Mouse (Mus musculus): Measurements from ENCODE around the gene Dact1. TPM values are rescaled to one million over a fixed set of nuclear protein-coding genes. Genes with fewer than 3 reads are reported as not detected.

Gene Dact1
- total and polyA plus RNA-seq, 2 experiments from 2014 or later = 16.4 to 63.8 TPM

DNA sequence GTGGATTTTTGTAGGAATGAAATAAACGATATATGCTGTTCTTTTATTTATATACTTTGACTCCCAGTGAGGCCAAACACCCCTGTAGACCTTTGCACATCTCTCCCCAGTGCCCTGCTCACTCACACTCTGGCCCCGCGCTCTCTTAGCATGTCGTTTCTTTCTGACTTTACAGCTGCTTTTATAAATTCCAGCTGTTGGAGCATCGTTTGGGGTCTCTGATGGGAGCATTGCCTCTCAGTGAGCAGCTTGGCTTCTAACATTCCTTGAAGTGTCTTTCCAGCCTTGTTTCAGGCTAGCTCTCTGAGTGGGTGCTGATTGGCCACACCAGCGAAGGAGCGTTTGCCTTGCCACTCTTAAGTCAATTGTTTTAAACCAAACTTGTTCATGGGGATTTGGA is 35.8 kb downstream of the Dact1 start:
- Histone ChIP-seq H3K9ac (replicated peaks; ENCODE audit: low read length, poor library complexity, severe bottlenecking) (no peak overlapping the region), H3K36me3 (ENCODE audit: insufficient read depth, low read length) (no peaks in the 10 kb centered on the region), H3K4me2 (ENCODE audit: low read depth, low read length, poor library complexity, severe bottlenecking) (no peak overlapping the region), H3K27me3 (ENCODE audit: insufficient read depth, low read length) (no peaks in the 10 kb centered on the region), H3K27ac (ENCODE audit: low read depth, low read length) (no peak overlapping the region), H3K4me1 (ENCODE audit: insufficient read depth, low read length) (no peaks in the 10 kb centered on the region), H3K9me3 (ENCODE audit: low read length) (no peaks in the 10 kb centered on the region), H3K4me3 (ENCODE audit: low read depth, low read length) (no peak overlapping the region)
- TF ChIP-seq CTCF (IDR thresholded peaks at IDR 0.05) = no peak
- ATAC-seq (ENCODE audit: low FRiP score) (no peak), DNase-seq (ENCODE audit: low spot score) (no peak)
- WGBS = 77% methylated on average over 7 of the region's 7 CpGs

DNA sequence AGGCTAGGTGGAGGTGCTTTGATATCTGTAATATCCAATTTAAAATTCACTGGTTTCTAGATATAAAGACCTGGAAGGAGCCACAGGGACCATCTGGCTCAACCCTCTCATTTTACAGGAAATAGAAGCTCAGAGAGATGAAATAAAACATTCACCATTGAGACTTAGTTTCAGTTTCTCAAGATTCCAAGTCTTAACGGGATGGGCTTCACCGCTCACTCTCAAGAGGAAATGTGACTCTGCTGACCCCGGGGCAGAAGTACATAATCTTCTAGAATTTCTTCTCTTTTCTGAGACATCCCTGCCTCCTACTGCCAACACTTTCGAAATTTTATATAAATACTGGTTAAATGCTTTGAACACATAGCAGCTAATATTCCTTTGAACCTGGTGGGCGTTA is 36.4 kb downstream of the Dact1 start:
- DNase-seq (ENCODE audit: low spot score) (no peak), ATAC-seq (ENCODE audit: low FRiP score) (no peak)
- Histone ChIP-seq H3K4me2 (ENCODE audit: low read depth, low read length, poor library complexity, severe bottlenecking) (no peak overlapping the region), H3K27ac (ENCODE audit: low read depth, low read length) (no peak overlapping the region), H3K27me3 (ENCODE audit: insufficient read depth, low read length) (no peaks in the 10 kb centered on the region), H3K4me3 (ENCODE audit: low read depth, low read length) (no peak overlapping the region), H3K4me1 (ENCODE audit: insufficient read depth, low read length) (no peaks in the 10 kb centered on the region), H3K9me3 (ENCODE audit: low read length) (no peaks in the 10 kb centered on the region), H3K36me3 (ENCODE audit: insufficient read depth, low read length) (no peaks in the 10 kb centered on the region), H3K9ac (replicated peaks; ENCODE audit: low read length, poor library complexity, severe bottlenecking) (no peak overlapping the region)
- TF ChIP-seq CTCF (IDR thresholded peaks at IDR 0.05) = no peak
- 61% methylated on average over 5 of the region's 5 CpGs for WGBS

GRCm38 (mm10) chr12:71348401-71348896 is 38.8 kb downstream of the Dact1 start:
- H3K9ac ChIP-seq (replicated peaks; ENCODE audit: low read length, poor library complexity, severe bottlenecking) = no peak overlapping the region
- no peak overlapping the region for H3K4me3 ChIP-seq (ENCODE audit: low read depth, low read length)
- TF ChIP-seq CTCF (IDR thresholded peaks at IDR 0.05) = no peak
- H3K27ac ChIP-seq (ENCODE audit: low read depth, low read length) = no peak overlapping the region
- no peak for ATAC-seq (ENCODE audit: low FRiP score)
- no peak overlapping the region for H3K4me2 ChIP-seq (ENCODE audit: low read depth, low read length, poor library complexity, severe bottlenecking)
- H3K27me3 ChIP-seq (ENCODE audit: insufficient read depth, low read length) = no peaks in the 10 kb centered on the region
- H3K9me3 ChIP-seq (ENCODE audit: low read length) = no peaks in the 10 kb centered on the region
- WGBS = 58% methylated on average over 8 of the region's 8 CpGs
- no peak for DNase-seq (ENCODE audit: low spot score)
- no peaks in the 10 kb centered on the region for H3K36me3 ChIP-seq (ENCODE audit: insufficient read depth, low read length)
- no peaks in the 10 kb centered on the region for H3K4me1 ChIP-seq (ENCODE audit: insufficient read depth, low read length)

- ATAC-seq (ENCODE audit: low FRiP score) = no peak
- no peak overlapping the region for H3K27ac ChIP-seq (ENCODE audit: low read depth, low read length)
- DNase-seq (ENCODE audit: low spot score) = no peak
These were observed 40.4 kb downstream of the Dact1 start for GRCm38 (mm10) chr12:71350077-71350476.

DNA sequence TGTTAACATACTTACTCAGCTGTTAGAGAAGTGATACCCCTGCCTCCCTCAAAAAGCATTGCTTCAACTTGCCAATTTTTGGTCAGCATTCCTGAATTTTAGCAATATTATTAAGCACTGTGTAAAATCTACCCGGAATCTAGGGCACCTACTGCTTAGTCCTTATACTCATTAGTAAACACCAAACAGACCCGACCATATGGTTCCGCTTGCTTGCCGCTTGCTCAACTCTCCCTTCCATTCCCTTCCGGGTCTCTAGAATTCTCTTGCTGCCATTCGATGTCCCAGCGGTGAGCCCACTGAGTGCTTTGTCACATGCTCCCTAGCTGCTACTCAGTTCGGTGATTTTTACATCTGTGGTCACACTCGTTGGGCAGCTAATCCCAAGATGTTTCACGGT is 45.0 kb downstream of the Dact1 start:
- H3K4me3 ChIP-seq (ENCODE audit: low read depth, low read length) = no peak overlapping the region
- no peak for TF ChIP-seq CTCF (IDR thresholded peaks at IDR 0.05)
- 38% methylated on average over 10 of the region's 10 CpGs for WGBS
- no peaks in the 10 kb centered on the region for H3K36me3 ChIP-seq (ENCODE audit: insufficient read depth, low read length)
- no peaks in the 10 kb centered on the region for H3K27me3 ChIP-seq (ENCODE audit: insufficient read depth, low read length)
- H3K9me3 ChIP-seq (ENCODE audit: low read length) = no peaks in the 10 kb centered on the region
- H3K9ac ChIP-seq (replicated peaks; ENCODE audit: low read length, poor library complexity, severe bottlenecking) = no peak overlapping the region
- DNase-seq (ENCODE audit: low spot score) (no peak), ATAC-seq (ENCODE audit: low FRiP score) (no peak)
- no peak overlapping the region for H3K4me2 ChIP-seq (ENCODE audit: low read depth, low read length, poor library complexity, severe bottlenecking)
- no peaks in the 10 kb centered on the region for H3K4me1 ChIP-seq (ENCODE audit: insufficient read depth, low read length)
- H3K27ac ChIP-seq (ENCODE audit: low read depth, low read length) = no peak overlapping the region

More at GRCm38 (mm10) chr12:71350077-71350476, 40.4 kb downstream of the Dact1 start:
- H3K36me3 ChIP-seq (ENCODE audit: insufficient read depth, low read length) = no peaks in the 10 kb centered on the region
- no peaks in the 10 kb centered on the region for H3K4me1 ChIP-seq (ENCODE audit: insufficient read depth, low read length)
- no peak overlapping the region for H3K4me2 ChIP-seq (ENCODE audit: low read depth, low read length, poor library complexity, severe bottlenecking)
- TF ChIP-seq CTCF (IDR thresholded peaks at IDR 0.05) = no peak
- no peaks in the 10 kb centered on the region for H3K9me3 ChIP-seq (ENCODE audit: low read length)
- no peak overlapping the region for H3K9ac ChIP-seq (replicated peaks; ENCODE audit: low read length, poor library complexity, severe bottlenecking)
- 39% methylated on average over 2 of the region's 2 CpGs for WGBS
- no peaks in the 10 kb centered on the region for H3K27me3 ChIP-seq (ENCODE audit: insufficient read depth, low read length)
- no peak overlapping the region for H3K4me3 ChIP-seq (ENCODE audit: low read depth, low read length)

GRCm38 (mm10) chr12:71355092-71355491 is 45.4 kb downstream of the Dact1 start:
- H3K4me2 ChIP-seq (ENCODE audit: low read depth, low read length, poor library complexity, severe bottlenecking) = no peak overlapping the region
- ATAC-seq (ENCODE audit: low FRiP score) (no peak), DNase-seq (ENCODE audit: low spot score) (no peak)
- WGBS = 52% methylated on average over 3 of the region's 3 CpGs
- no peaks in the 10 kb centered on the region for H3K36me3 ChIP-seq (ENCODE audit: insufficient read depth, low read length)
- no peaks in the 10 kb centered on the region for H3K27me3 ChIP-seq (ENCODE audit: insufficient read depth, low read length)
- TF ChIP-seq CTCF (IDR thresholded peaks at IDR 0.05) = no peak
- no peaks in the 10 kb centered on the region for H3K9me3 ChIP-seq (ENCODE audit: low read length)
- no peak overlapping the region for H3K9ac ChIP-seq (replicated peaks; ENCODE audit: low read length, poor library complexity, severe bottlenecking)
- no peak overlapping the region for H3K27ac ChIP-seq (ENCODE audit: low read depth, low read length)
- H3K4me1 ChIP-seq (ENCODE audit: insufficient read depth, low read length) = no peaks in the 10 kb centered on the region
- H3K4me3 ChIP-seq (ENCODE audit: low read depth, low read length) = no peak overlapping the region
